Mouse (Mus musculus) olfactory bulb, adult 2 months (tissue): ENCODE measurements around the gene Fat4.

Experiments
- CTCF ChIP-seq: fragments of 200-500 bp; IDR thresholded peaks from 2 replicates; pipeline ENCODE4 v1.5.1; 2012; ENCODE audit warnings: low read depth, mild to moderate bottlenecking, low read length, moderate library complexity; ENCODE audit not compliant: insufficient read depth
- POLR2A ChIP-seq: fragments of 200-500 bp; IDR thresholded peaks from 2 replicates; pipeline ENCODE4 v1.6.1; 2012; ENCODE audit warnings: mild to moderate bottlenecking, low read depth, low read length, moderate library complexity; ENCODE audit not compliant: insufficient read depth

DNA sequence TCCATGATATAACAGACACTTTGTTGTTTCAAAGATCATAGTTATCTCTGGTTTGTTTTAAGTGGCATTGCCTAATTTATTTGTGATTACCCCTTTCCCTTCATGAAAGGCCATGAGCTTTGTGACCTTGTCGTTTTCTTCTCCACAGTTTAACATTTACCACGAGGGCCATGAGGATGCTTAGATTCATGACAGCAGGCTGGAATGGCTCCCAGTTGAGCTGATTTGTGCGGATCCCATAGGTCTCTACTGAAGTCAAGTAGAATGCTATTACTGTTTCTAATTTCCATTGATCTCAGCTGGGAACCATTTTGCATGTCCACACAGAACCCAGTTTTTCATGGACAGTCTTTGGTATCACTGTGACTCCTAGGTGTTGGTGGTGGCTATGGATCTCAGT, 67.5 kb downstream of the Fat4 start:
- no peak for TF ChIP-seq CTCF
- TF ChIP-seq POLR2A = no peak
